Mouse (Mus musculus) T-cell, adult 2 months (primary cell): ENCODE results near the gene Rln1.

Experiments
- DNase-seq: peaks from one replicate; pipeline ENCODE4 v3.0.0; 2022; ENCODE audit warnings: low spot score

Gene Rln1

DNA sequence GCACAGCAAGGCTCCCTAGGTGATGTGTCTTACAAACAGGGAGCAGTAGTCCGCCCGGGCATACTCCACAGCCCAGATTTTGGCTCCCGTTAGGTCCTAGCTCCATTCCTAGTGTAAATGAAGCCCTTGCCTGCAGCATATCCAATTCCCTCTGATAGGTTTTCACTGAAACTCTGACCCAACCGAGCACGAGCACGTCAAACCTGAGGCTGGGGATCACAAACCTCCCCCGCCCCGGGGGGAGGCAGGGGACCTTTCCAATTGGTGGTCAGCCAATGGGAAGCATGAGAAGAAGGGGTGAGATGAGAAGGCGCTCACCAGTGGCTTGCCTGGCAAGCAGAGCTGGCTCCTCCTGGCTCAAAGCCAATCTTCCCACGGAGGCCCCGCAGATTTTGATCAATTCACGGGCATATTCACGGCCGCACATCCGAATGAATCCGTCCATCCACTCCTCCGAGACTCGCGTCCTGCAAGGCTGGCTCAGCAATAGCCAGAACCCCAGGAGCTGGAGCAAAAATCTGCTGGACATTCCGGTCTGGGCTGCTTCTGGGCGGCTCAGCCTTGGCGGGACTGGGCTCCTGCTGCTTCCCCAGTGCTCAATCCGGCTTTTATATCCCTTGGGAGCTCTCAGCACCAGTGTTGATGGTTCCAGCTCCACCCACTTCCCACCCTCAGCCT lies at the start of gene Rln1:
Gene Rln1 (minus strand): TSS at position 603 of the 678 bp plus-strand sequence.
- no peak for DNase-seq

DNA sequence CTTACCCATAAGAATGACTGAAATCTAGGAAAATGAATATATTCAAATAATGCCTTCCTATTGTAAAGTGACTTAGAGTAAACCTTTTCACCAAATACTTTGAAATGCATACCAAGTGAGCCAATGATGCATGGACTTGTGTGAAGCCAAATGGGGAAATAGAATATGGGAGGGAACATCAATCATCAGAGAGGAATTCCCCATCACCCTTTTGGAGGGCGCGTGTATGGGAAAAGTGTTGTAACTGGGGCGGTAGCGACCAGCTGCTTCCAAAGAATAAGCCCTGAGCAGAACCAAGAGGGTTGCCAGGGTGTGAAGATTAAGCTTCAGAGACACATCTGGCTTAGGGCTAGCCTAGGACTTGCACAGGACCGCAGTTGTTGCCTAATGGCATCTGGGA lies 48.9 kb upstream of the Rln1 start:
- no peak for DNase-seq

DNA sequence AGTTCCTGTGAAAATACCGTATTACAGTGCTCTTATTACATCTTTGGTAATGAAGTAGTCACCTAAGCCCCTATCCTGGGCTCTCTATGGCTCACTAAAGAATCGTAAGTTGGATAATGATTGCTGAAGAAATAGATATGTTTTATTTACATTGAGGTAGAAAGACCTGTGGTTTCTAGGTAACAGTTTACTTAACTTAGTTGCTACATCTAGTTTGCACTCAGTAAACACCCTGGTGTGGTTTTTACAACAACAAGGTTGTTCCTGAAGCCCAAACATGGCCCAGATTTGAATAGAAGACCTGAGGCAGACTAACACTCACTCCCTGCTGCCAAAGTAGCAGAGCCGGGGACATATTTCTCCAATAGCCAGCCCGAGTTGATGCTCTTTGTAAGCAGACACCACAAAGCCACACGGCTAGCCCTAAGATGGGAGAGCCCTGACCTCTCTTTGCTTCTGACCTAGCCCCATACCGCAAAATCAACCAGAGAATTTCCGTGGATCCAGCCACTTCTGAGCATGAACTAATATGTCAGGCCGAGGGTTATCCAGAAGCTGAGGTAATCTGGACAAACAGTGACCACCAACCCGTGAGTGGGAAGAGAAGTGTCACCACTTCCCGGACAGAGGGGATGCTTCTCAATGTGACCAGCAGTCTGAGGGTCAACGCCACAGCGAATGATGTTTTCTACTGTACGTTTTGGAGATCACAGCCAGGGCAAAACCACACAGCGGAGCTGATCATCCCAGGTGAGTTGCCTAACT lies 45.6 kb upstream of the Rln1 start:
- DNase-seq = no peak

DNA sequence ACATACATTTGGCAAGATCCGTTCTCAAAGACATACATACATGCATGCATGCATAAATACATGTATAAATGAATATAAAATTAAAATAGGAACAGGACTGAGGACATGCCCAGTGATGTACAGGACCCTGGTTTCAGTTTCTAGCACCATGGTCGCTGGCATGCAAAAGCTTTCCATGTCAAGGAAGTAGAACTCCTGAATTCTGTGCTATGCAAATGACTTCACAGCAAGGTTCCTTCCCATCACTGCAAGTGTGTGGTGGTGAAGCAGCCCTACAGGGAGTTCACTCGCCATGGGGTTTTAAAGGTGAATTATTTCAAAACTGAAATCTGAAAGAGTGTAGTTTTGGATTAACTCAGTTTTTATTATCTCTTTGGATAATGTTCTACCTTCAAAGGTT lies 41.9 kb upstream of the Rln1 start:
- DNase-seq = no peak

DNA sequence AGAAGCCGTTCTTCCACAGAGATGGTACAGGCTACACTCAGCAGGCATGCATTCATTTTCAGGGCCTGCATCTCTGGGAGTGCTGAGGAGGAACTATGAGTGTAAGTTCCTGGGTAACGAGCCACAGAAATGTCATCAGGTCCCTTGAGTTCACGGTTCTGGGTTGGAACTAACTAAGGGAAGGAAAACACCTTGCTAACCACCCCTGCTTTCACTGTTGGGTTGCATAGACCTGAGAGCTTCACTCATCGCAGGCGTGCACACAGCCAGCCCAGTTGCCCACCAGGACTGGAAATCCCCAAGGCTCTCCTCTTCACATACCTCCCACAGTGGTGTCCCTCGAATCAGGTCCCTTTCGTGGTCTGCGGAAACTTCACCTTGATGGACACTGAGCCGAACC lies 40.5 kb upstream of the Rln1 start:
- no peak for DNase-seq

DNA sequence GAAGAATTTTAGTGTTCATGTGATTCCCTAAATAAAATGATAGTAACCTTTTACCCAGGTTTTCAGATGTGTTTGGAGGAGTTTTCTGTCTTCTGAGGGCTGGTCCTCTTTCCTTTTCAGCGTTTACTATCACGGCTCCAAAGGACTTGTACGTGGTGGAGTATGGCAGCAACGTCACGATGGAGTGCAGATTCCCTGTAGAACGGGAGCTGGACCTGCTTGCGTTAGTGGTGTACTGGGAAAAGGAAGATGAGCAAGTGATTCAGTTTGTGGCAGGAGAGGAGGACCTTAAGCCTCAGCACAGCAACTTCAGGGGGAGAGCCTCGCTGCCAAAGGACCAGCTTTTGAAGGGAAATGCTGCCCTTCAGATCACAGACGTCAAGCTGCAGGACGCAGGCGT lies 39.0 kb upstream of the Rln1 start:
- DNase-seq = no peak

DNA sequence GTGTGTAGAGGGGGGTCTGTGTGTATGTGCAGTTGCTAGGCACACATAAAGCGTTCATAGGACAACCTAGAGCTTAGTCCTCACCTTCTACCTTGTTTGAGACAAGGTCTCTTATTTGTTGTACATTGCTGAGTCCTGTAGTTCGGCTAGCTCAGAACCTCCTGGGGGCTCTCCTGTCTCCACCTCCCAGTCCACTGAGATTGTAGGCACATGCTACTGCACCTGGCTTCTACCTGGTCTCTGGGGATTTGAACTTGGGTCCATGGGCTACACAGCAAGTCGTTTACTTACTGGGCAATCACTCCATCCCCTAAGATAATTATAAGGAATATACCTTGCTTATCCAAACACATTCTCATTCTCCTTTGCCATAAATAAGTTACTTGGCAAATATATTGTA lies 38.2 kb upstream of the Rln1 start:
- no peak for DNase-seq

DNA sequence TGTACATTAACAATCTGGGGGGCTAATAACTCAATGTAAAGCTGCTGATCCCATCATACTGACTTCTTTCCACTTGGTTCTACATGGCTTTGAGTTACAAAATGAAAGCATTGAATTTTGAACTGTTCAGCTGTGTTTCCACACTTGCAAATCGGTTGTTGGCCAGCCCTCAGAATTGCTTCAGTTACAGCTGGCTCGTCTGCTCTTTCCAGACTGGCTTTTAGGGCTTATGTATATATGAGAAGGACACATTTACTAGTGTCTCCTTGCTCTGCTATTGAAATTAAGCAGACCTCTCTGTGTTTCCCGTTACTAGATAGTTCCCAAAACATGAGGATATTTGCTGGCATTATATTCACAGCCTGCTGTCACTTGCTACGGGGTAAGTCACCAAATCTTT lies 37.7 kb upstream of the Rln1 start:
- no peak for DNase-seq

DNA sequence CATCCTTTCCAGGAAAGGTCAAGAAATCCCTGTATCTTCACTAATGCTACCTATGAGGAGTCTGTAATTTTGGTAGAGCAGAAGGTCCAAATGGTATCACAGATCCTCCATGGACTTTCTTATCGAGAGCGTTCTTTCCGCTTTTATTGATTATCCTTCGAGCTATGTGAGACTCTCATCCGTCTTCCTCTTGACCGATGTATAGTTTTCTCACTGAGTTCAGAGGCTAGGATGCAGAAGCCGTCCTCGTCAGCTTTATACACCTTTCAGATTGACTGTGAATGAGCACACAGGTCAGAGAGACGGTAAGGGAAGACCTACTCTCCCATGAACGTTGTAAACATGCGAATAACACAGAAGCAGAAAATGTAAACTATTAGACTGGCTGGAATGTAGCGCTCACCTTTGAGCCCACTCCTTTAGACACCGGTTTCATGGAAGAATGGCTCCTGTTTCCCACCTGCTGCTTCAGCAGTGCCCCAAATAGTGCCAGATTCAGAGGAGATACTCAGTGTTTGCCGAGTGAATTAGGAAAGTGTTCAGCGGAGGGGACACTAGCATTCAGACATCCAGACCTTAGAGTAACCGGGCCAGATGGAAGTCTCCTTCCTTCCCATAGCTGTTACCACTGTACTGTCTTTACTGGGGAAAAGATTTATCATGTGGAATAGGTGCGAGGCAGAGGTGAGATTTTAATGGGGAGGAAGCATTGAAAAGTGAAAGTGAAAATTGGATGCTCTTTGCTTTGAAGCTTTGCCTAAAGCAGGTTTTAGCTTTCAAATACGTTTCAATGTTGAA lies 37.0 kb upstream of the Rln1 start:
- DNase-seq = peak; percentile 14

DNA sequence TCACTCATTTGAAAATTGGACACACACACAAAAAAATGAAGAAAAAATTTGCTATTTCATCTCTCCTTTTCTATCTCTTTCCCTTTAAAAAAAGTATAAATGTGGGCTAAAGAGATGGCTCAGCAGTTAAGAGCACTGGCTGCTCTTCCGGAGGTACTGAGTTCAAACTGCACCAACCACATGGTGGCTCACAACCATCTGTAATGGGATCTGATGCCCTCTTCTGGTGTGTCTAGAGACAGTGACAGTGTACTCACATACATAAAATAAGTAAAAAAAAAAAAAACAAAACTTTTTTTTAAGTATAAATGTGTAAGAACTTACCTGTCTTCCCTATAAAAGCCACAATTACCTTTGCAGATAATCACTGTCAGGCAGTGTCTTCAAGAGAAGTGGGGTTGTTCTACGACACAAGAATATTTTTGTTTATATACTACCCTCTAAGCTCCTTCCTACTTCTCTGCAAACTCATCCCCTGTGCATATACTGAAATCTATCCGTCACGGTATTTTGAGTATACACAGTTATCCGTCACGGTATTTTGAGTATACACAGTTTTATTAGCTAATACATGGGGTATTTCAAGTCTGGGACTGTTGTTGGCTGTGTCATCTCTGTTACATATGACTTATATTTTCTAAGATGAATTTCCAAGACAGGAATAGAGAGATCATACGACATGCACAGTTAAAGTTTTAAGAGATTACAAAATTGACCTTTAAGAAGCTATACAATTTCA lies 36.2 kb upstream of the Rln1 start:
- DNase-seq = no peak

DNA sequence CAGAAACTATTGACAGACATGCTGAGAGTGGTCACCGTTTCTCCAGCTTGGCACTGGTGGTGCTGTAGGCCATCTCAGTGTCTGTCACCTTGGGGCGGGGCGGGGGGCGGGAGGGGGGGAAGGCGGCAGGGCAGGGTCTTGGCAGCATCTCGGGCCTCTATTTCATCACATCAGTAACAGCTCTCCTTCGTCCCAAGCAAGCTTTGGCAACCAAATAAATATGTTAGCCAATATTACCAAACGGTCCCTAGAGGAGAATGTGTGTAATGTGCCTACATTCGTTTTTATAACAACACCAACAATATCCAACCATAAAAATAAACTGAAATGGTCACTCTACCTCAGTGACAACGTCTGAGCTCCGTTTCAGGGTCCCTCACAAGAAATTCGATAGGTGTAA lies 35.6 kb upstream of the Rln1 start:
- no peak for DNase-seq

DNA sequence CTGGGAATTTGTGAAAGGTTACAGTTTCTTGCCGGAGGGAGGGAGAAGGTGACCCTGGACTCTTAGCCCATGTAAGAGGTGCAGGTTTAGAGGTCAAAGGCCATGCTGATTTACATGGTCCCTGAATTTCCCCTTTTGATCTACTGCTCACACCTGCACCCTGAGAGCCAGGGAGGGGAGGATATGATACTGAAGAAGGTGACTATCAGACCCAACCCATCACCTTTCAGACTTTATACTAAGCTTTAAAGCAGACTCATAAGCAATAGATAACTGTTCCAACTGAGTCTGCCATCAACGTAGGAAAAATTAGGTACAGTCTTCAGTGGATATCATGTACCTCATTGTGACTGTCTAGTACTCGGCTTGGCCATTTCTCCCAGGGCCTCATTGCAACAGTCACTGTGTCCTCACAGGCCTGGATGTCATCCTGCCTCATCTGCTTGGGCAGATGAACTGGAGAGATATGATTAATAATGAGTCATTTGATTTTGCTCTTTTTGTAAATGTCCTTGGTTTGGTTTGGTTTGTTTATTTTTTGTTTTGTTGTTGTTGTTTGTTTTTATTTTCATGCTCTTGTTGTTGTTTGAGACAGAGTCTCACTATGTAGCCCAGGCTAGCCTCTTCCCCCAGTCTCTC lies 34.3 kb upstream of the Rln1 start:
- DNase-seq = no peak

DNA sequence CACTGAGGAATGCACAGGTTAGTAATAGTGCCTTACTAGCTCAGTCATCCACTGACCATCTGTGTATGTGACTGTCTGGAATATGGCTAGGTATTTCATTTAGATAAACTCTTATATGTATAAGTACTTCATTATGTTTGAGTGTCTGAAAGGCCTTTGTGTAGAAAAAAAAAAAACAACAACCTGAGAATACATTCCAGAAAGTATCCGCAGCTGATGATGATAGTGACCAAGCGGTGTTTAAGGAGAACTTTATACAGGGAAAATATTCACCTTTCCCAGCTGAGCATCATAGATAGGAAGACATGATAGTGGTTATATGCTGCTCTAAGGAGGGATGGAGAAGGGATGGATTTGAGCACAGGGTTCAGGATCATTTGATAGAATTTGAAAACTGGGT lies 33.6 kb upstream of the Rln1 start:
- no peak for DNase-seq

DNA sequence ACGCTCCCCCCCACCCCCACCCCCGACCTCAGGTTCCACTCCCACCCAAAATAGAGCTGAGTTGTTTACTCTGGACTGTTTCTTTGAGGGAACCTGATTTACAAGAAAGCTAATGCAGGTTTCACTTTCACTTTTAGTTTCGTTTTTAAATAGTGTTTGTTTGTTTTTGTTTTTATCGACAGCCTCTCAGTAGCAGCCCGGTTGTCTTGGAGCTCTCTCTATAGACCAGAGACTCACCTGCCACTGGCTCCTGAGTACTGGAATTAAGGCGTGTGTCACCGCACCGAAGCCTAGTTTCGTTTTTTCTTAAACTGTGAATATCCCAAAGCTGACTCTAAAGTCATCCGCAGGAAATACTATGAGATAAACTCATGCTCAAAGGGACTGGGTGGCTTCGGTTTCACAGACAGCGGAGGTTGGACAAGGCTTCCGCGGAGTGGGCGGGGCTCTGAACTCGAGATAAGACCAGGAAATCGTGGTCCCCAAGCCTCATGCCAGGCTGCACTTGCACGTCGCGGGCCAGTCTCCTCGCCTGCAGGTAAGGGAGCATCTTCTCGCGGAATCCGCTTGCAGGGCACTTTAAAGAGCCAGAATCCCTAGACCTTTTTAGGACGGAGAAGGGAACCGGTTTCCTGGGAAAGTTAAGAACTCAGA lies 32.6 kb upstream of the Rln1 start, which contains the start of the genes Plgrkt and Cd274:
Gene Plgrkt (minus strand): TSS at position 422 of the 654 bp plus-strand sequence.
Gene Cd274 (plus strand): TSS at position 487 of the 654 bp plus-strand sequence.
- peak; percentile 94 for DNase-seq

DNA sequence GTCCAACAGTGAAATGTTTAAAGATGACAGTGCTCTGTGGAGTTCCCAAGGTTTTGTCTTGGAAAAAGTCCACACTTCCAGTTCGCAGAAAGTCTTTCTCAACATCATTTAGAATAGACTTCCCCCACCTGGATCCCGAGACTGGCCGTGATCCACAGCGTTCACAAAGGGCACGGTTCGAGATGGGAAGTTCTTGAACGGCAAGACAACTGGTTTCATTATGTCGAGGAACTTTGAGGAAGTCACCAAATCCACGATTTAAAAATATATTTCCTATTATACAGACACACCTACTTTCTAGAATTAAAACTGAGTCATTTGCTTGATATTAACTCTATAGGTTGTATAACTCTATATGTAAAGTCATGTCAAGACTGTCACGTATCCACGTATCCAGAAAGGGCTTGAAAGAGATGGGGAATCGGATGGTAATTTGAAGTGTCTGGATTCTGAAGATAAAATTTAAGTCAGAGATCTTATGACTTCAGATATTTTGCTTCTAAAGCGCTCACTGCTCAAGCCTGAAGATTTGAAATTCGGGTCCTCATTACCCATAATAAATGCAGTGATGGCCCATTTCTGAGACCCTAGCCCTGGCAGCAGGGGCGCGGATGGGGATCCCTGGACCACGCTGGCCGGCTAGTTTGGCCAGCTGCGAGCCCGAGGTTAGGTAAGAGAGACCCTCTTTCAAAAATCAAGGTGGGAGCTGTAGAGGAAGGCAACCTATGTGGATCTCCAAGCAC lies 31.9 kb upstream of the Rln1 start:
- DNase-seq = no peak

DNA sequence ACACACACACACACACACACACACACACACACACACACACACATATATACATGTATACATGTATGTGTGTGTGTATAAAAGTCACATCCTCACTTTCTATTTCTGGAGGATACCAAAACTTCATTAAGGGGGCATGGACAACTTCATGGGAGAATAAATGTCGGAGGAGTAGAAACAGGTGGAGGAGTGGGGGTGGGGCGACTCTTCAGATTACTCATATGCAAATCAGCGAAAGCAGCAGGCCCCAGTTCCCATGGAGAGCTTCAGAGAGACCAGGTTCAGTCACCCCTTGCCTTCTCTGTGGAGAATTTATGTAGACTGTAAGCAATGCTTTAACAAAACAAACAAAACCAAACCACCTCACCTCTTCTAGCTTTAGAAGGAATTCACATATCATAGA lies 30.6 kb upstream of the Rln1 start:
- no peak for DNase-seq

DNA sequence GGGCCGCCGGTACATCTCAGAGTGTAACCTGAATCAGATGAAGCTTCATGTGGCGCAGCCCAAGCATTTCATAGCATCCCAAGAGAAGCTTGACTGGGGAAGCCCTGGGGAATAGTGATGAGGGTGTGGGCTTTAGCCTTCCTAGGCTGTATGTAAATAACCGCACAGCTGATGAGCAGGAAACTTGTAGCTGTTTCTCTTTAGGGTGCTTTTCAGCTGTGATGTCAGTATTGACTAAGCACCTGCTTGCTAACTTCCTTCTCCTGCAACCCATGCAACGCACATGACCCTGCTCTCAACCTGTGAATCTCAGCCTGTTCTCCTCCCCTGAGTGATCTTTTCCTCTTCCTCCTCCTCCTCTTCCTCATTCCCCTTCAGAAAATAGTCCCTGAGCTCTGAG lies 29.6 kb upstream of the Rln1 start:
- peak; percentile 10 for DNase-seq

DNA sequence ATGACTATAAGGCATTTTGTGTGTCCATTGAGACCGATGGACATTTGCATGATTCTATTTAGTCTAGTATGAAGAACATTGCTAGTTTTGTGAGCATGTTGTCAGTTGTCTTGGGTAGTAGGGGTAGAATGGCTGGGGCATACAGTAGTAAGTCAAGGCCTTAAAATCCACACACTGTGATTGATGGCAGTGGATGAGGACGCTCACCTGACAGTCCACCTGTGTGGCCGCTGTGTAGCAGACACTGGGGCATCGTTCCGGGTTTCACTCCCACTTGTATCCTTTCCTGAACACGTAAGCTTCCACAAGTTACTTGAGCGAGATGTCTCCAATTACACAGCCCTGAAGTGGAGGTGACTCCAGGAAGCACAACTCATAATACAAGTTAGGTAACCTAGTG lies 29.1 kb upstream of the Rln1 start:
- DNase-seq = no peak

DNA sequence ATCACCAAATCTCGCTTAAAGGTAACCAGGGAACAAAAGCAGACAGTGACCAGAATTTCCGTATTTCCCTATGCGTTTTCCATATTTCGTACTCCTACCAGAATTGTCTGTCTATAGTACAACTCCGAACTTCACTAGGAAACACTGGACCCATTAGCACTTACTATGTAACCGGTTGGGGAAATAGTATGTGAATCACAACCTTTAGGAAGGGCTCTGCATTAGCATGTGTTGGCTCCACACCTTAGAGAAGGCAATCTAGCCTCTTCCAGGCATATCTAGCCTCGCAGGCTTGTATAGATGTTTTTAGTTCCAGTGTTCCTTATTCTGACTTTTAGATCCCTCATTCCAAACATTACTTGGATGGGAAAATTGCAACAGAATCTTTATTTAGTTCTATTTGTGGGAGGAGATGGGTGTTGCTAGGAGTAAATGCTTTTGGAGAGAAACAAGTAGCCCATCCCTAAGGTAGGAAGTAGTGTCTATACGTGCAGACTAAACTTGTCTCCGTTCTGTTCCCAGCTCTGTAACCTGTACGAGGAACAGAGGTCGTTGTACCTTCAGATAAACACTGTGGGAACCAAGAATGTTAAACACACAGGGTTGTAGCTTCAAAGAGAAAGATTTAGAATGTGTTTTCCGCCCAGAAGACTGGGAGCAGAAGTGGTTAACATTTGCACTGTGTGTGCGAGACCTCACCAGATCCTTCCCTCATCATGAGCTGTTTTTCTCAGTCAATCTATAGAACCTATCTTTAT lies 27.9 kb upstream of the Rln1 start:
- DNase-seq = no peak
